Mouse (Mus musculus): ENCODE data around the gene Galns.

- no peak for TF ChIP-seq CTCF (IDR thresholded peaks at IDR 0.05; ENCODE audit: insufficient read depth, low read depth, low read length)
- TF ChIP-seq POLR2A (IDR thresholded peaks at IDR 0.05; ENCODE audit: insufficient read depth, low read depth, low read length), result no peak
Observed at GRCm38 (mm10) chr8:122569996-122570395, 41.3 kb downstream of the Galns start.

Measured in olfactory bulb, adult 2 months (tissue).